Mouse (Mus musculus): ENCODE results near the gene Hoxb3. TPM values are rescaled to one million over a fixed set of nuclear protein-coding genes. Genes with fewer than 3 reads are reported as not detected.

Hoxb3 gene
- polyA plus RNA-seq, 1 experiment from 2014 or later = not detected

- Histone ChIP-seq H3K4me1 (replicated peaks; ENCODE audit: control insufficient read depth, insufficient read depth, low read length) (no peaks in the 10 kb centered on the region), H3K36me3 (ENCODE audit: control insufficient read depth, insufficient read depth) (no peaks in the 10 kb centered on the region), H3K4me3 (replicated peaks; ENCODE audit: low read length) (no peak overlapping the region), H3K27me3 (replicated peaks; ENCODE audit: control insufficient read depth, insufficient read depth, low read length) (peaks cover 96% of the 10 kb centered on the region), H3K9me3 (ENCODE audit: control insufficient read depth, low read length) (no peaks in the 10 kb centered on the region), H3K9ac (replicated peaks; ENCODE audit: low read depth, low read length) (no peak overlapping the region), H3K27ac (ENCODE audit: low read length) (no peak overlapping the region), H3K4me2 (ENCODE audit: low read length) (no peak overlapping the region)
- no peak for ATAC-seq
- WGBS = 0% methylated on average over 5 of the region's 5 CpGs
Measured at GRCm38 (mm10) chr11:96324125-96324524, 999 bp downstream of the Hoxb3 start.

GRCm38 (mm10) chr11:96324965-96325364 lies 1.8 kb downstream of the Hoxb3 start:
- H3K27me3 ChIP-seq (replicated peaks; ENCODE audit: control insufficient read depth, insufficient read depth, low read length) = peaks cover 96% of the 10 kb centered on the region

GRCm38 (mm10) chr11:96325747-96326212 lies 2.7 kb downstream of the Hoxb3 start:
- 0% methylated on average over 22 of the region's 22 CpGs for WGBS
- no peaks in the 10 kb centered on the region for H3K4me1 ChIP-seq (replicated peaks; ENCODE audit: control insufficient read depth, insufficient read depth, low read length)
- H3K9me3 ChIP-seq (ENCODE audit: control insufficient read depth, low read length) = no peaks in the 10 kb centered on the region
- no peak overlapping the region for H3K27ac ChIP-seq (ENCODE audit: low read length)
- peaks cover 97% of the 10 kb centered on the region for H3K27me3 ChIP-seq (replicated peaks; ENCODE audit: control insufficient read depth, insufficient read depth, low read length)
- H3K9ac ChIP-seq (replicated peaks; ENCODE audit: low read depth, low read length) = no peak overlapping the region
- no peak overlapping the region for H3K4me3 ChIP-seq (replicated peaks; ENCODE audit: low read length)
- no peak overlapping the region for H3K4me2 ChIP-seq (ENCODE audit: low read length)
- H3K36me3 ChIP-seq (ENCODE audit: control insufficient read depth, insufficient read depth) = no peaks in the 10 kb centered on the region
- ATAC-seq = no peak

More at GRCm38 (mm10) chr11:96324965-96325364, 1.8 kb downstream of the Hoxb3 start:
- H3K36me3 ChIP-seq (ENCODE audit: control insufficient read depth, insufficient read depth) = no peaks in the 10 kb centered on the region
- H3K9me3 ChIP-seq (ENCODE audit: control insufficient read depth, low read length) = no peaks in the 10 kb centered on the region
- H3K9ac ChIP-seq (replicated peaks; ENCODE audit: low read depth, low read length) = no peak overlapping the region
- H3K4me3 ChIP-seq (replicated peaks; ENCODE audit: low read length) = no peak overlapping the region
- 3% methylated on average over 8 of the region's 8 CpGs for WGBS
- ATAC-seq = no peak
- H3K4me2 ChIP-seq (ENCODE audit: low read length) = no peak overlapping the region
- no peaks in the 10 kb centered on the region for H3K4me1 ChIP-seq (replicated peaks; ENCODE audit: control insufficient read depth, insufficient read depth, low read length)
- H3K27ac ChIP-seq (ENCODE audit: low read length) = no peak overlapping the region

GRCm38 (mm10) chr11:96326705-96327104 lies 3.6 kb downstream of the Hoxb3 start:
- Histone ChIP-seq H3K36me3 (ENCODE audit: control insufficient read depth, insufficient read depth) (no peaks in the 10 kb centered on the region), H3K27ac (ENCODE audit: low read length) (no peak overlapping the region), H3K4me1 (replicated peaks; ENCODE audit: control insufficient read depth, insufficient read depth, low read length) (no peaks in the 10 kb centered on the region), H3K4me3 (replicated peaks; ENCODE audit: low read length) (no peak overlapping the region), H3K27me3 (replicated peaks; ENCODE audit: control insufficient read depth, insufficient read depth, low read length) (peaks cover 97% of the 10 kb centered on the region), H3K9ac (replicated peaks; ENCODE audit: low read depth, low read length) (no peak overlapping the region), H3K9me3 (ENCODE audit: control insufficient read depth, low read length) (no peaks in the 10 kb centered on the region), H3K4me2 (ENCODE audit: low read length) (no peak overlapping the region)
- no peak for ATAC-seq
- 0% methylated on average over 12 of the region's 12 CpGs for WGBS

- Histone ChIP-seq H3K27me3 (replicated peaks; ENCODE audit: control insufficient read depth, insufficient read depth, low read length) (peaks cover 97% of the 10 kb centered on the region), H3K4me2 (ENCODE audit: low read length) (no peak overlapping the region), H3K36me3 (ENCODE audit: control insufficient read depth, insufficient read depth) (no peaks in the 10 kb centered on the region), H3K9ac (replicated peaks; ENCODE audit: low read depth, low read length) (no peak overlapping the region), H3K4me3 (replicated peaks; ENCODE audit: low read length) (no peak overlapping the region), H3K9me3 (ENCODE audit: control insufficient read depth, low read length) (no peaks in the 10 kb centered on the region), H3K4me1 (replicated peaks; ENCODE audit: control insufficient read depth, insufficient read depth, low read length) (no peaks in the 10 kb centered on the region), H3K27ac (ENCODE audit: low read length) (no peak overlapping the region)
- under 1% methylated on average over 7 of the region's 7 CpGs for WGBS
- ATAC-seq = no peak
Measured at GRCm38 (mm10) chr11:96327122-96327521, 4.0 kb downstream of the Hoxb3 start.

- Histone ChIP-seq H3K9ac (replicated peaks; ENCODE audit: low read depth, low read length) (no peak overlapping the region), H3K27me3 (replicated peaks; ENCODE audit: control insufficient read depth, insufficient read depth, low read length) (peaks cover 97% of the 10 kb centered on the region), H3K9me3 (ENCODE audit: control insufficient read depth, low read length) (no peaks in the 10 kb centered on the region), H3K27ac (ENCODE audit: low read length) (no peak overlapping the region), H3K4me3 (replicated peaks; ENCODE audit: low read length) (no peak overlapping the region), H3K4me1 (replicated peaks; ENCODE audit: control insufficient read depth, insufficient read depth, low read length) (no peaks in the 10 kb centered on the region), H3K4me2 (ENCODE audit: low read length) (no peak overlapping the region), H3K36me3 (ENCODE audit: control insufficient read depth, insufficient read depth) (no peaks in the 10 kb centered on the region)
- 2% methylated on average over 5 of the region's 5 CpGs for WGBS
- no peak for ATAC-seq
Measured at GRCm38 (mm10) chr11:96327750-96328149, 4.6 kb downstream of the Hoxb3 start.

GRCm38 (mm10) chr11:96328605-96329004 lies 5.5 kb downstream of the Hoxb3 start:
- H3K36me3 ChIP-seq (ENCODE audit: control insufficient read depth, insufficient read depth) = no peaks in the 10 kb centered on the region
- no peak overlapping the region for H3K4me2 ChIP-seq (ENCODE audit: low read length)
- no peak for ATAC-seq
- no peaks in the 10 kb centered on the region for H3K4me1 ChIP-seq (replicated peaks; ENCODE audit: control insufficient read depth, insufficient read depth, low read length)
- no peak overlapping the region for H3K4me3 ChIP-seq (replicated peaks; ENCODE audit: low read length)
- WGBS = 3% methylated on average over 8 of the region's 8 CpGs
- H3K27me3 ChIP-seq (replicated peaks; ENCODE audit: control insufficient read depth, insufficient read depth, low read length) = peaks cover 96% of the 10 kb centered on the region
- H3K27ac ChIP-seq (ENCODE audit: low read length) = no peak overlapping the region
- no peaks in the 10 kb centered on the region for H3K9me3 ChIP-seq (ENCODE audit: control insufficient read depth, low read length)
- no peak overlapping the region for H3K9ac ChIP-seq (replicated peaks; ENCODE audit: low read depth, low read length)

GRCm38 (mm10) chr11:96332105-96332504 lies 9.0 kb downstream of the Hoxb3 start:
- no peaks in the 10 kb centered on the region for H3K36me3 ChIP-seq (ENCODE audit: control insufficient read depth, insufficient read depth)
- H3K4me3 ChIP-seq (replicated peaks; ENCODE audit: low read length) = no peak overlapping the region
- H3K27ac ChIP-seq (ENCODE audit: low read length) = no peak overlapping the region
- no peak overlapping the region for H3K9ac ChIP-seq (replicated peaks; ENCODE audit: low read depth, low read length)
- H3K4me1 ChIP-seq (replicated peaks; ENCODE audit: control insufficient read depth, insufficient read depth, low read length) = no peaks in the 10 kb centered on the region
- 1% methylated on average over 8 of the region's 8 CpGs for WGBS
- no peak overlapping the region for H3K4me2 ChIP-seq (ENCODE audit: low read length)
- no peak for ATAC-seq
- no peaks in the 10 kb centered on the region for H3K9me3 ChIP-seq (ENCODE audit: control insufficient read depth, low read length)
- peaks cover 95% of the 10 kb centered on the region for H3K27me3 ChIP-seq (replicated peaks; ENCODE audit: control insufficient read depth, insufficient read depth, low read length)

GRCm38 (mm10) chr11:96332618-96333032 lies 9.5 kb downstream of the Hoxb3 start:
- no peak overlapping the region for H3K4me3 ChIP-seq (replicated peaks; ENCODE audit: low read length)
- H3K4me1 ChIP-seq (replicated peaks; ENCODE audit: control insufficient read depth, insufficient read depth, low read length) = no peaks in the 10 kb centered on the region
- peaks cover 95% of the 10 kb centered on the region for H3K27me3 ChIP-seq (replicated peaks; ENCODE audit: control insufficient read depth, insufficient read depth, low read length)
- no peak for ATAC-seq
- no peaks in the 10 kb centered on the region for H3K36me3 ChIP-seq (ENCODE audit: control insufficient read depth, insufficient read depth)
- H3K27ac ChIP-seq (ENCODE audit: low read length) = no peak overlapping the region
- no peak overlapping the region for H3K4me2 ChIP-seq (ENCODE audit: low read length)
- no peaks in the 10 kb centered on the region for H3K9me3 ChIP-seq (ENCODE audit: control insufficient read depth, low read length)
- no peak overlapping the region for H3K9ac ChIP-seq (replicated peaks; ENCODE audit: low read depth, low read length)
- WGBS = under 1% methylated on average over 35 of the region's 35 CpGs

Data from forebrain, embryonic 16.5 days (tissue).